Mouse (Mus musculus): Measurements from ENCODE around the gene Bsdc1. TPM values are rescaled to one million over a fixed set of nuclear protein-coding genes. Genes with fewer than 3 reads are reported as not detected.

The Bsdc1 gene
- 21.6 and 22.5 TPM in 2 replicates for polyA plus RNA-seq (2014; fragmentation: Nextera tagmentation; extraction: Ambion mirVana)

- under 1% methylated on average over 45 of the region's 46 CpGs for WGBS
- Histone ChIP-seq H3K4me3 (ENCODE audit: low read depth, low read length) (peak within 1 kb of the TSS; percentile 80), H3K27me3 (replicated peaks; ENCODE audit: control insufficient read depth, insufficient read depth, low read length) (no peaks in the 10 kb centered on the region), H3K9me3 (ENCODE audit: control insufficient read depth, low read length) (no peaks in the 10 kb centered on the region), H3K9ac (ENCODE audit: low read depth, low read length) (peak within 1 kb of the TSS; percentile 76), H3K27ac (ENCODE audit: low read depth, low read length) (peak within 1 kb of the TSS; percentile 80), H3K4me2 (peak within 1 kb of the TSS; percentile 92), H3K4me1 (replicated peaks; ENCODE audit: control insufficient read depth, insufficient read depth, low read length) (peaks cover 25% of the 10 kb centered on the region), H3K36me3 (ENCODE audit: control insufficient read depth, insufficient read depth, low read length) (peaks cover 13% of the 10 kb centered on the region)
- ATAC-seq (replicated peaks; ENCODE audit: low FRiP score) (peak; percentile 98), DNase-seq (ENCODE audit: low spot score) (peak; percentile 99)
Measured at GRCm38 (mm10) chr4:129461183-129461960, at the start of gene Bsdc1. Gene Bsdc1 (plus strand): TSS chr4:129461581.

GRCm38 (mm10) chr4:129415892-129416291 lies 45.5 kb upstream of the Bsdc1 start:
- peaks cover 10% of the 10 kb centered on the region for H3K4me1 ChIP-seq (replicated peaks; ENCODE audit: control insufficient read depth, insufficient read depth, low read length)
- no peak overlapping the region for H3K9ac ChIP-seq (ENCODE audit: low read depth, low read length)
- ATAC-seq (replicated peaks; ENCODE audit: low FRiP score) (no peak), DNase-seq (ENCODE audit: low spot score) (no peak)
- no peaks in the 10 kb centered on the region for H3K27me3 ChIP-seq (replicated peaks; ENCODE audit: control insufficient read depth, insufficient read depth, low read length)
- H3K4me3 ChIP-seq (ENCODE audit: low read depth, low read length): no peak overlapping the region
- H3K9me3 ChIP-seq (ENCODE audit: control insufficient read depth, low read length): peaks cover 3% of the 10 kb centered on the region; the same call in 1 of the 2 replicates
- 89% methylated on average over 5 of the region's 5 CpGs for WGBS
- H3K4me2 ChIP-seq: no peak overlapping the region
- peak overlapping the region; percentile 85 for H3K27ac ChIP-seq (ENCODE audit: low read depth, low read length)
- 0 out of 2 replicates have a peak, but pooled peaks cover 2% of the 10 kb centered on the region for H3K36me3 ChIP-seq (ENCODE audit: control insufficient read depth, insufficient read depth, low read length)

- 0 out of 2 replicates have a peak, but pooled peaks cover 2% of the 10 kb centered on the region for H3K36me3 ChIP-seq (ENCODE audit: control insufficient read depth, insufficient read depth, low read length)
- no peaks in the 10 kb centered on the region for H3K27me3 ChIP-seq (replicated peaks; ENCODE audit: control insufficient read depth, insufficient read depth, low read length)
- peaks cover 10% of the 10 kb centered on the region for H3K4me1 ChIP-seq (replicated peaks; ENCODE audit: control insufficient read depth, insufficient read depth, low read length)
- no peak overlapping the region; the same call in 1 of the 2 replicates for H3K4me2 ChIP-seq
- no peak overlapping the region for H3K9ac ChIP-seq (ENCODE audit: low read depth, low read length)
- ATAC-seq (replicated peaks; ENCODE audit: low FRiP score) (peak; percentile 93), DNase-seq (ENCODE audit: low spot score) (no peak)
- peak overlapping the region; percentile 85 for H3K27ac ChIP-seq (ENCODE audit: low read depth, low read length)
- 14% methylated on average over 5 of the region's 5 CpGs for WGBS
- peaks cover 3% of the 10 kb centered on the region; the same call in 1 of the 2 replicates for H3K9me3 ChIP-seq (ENCODE audit: control insufficient read depth, low read length)
- H3K4me3 ChIP-seq (ENCODE audit: low read depth, low read length): no peak overlapping the region
Measured at GRCm38 (mm10) chr4:129416478-129416877, 44.9 kb upstream of the Bsdc1 start.

- H3K36me3 ChIP-seq (ENCODE audit: control insufficient read depth, insufficient read depth, low read length): 0 out of 2 replicates have a peak, but pooled peaks cover 2% of the 10 kb centered on the region
- H3K9me3 ChIP-seq (ENCODE audit: control insufficient read depth, low read length): peaks cover 3% of the 10 kb centered on the region; the same call in 1 of the 2 replicates
- peaks cover 10% of the 10 kb centered on the region for H3K4me1 ChIP-seq (replicated peaks; ENCODE audit: control insufficient read depth, insufficient read depth, low read length)
- H3K4me3 ChIP-seq (ENCODE audit: low read depth, low read length): no peak overlapping the region
- no peak overlapping the region for H3K9ac ChIP-seq (ENCODE audit: low read depth, low read length)
- no peak overlapping the region for H3K4me2 ChIP-seq
- no peak for ATAC-seq (replicated peaks; ENCODE audit: low FRiP score)
- no peak overlapping the region; the same call in 1 of the 2 replicates for H3K27ac ChIP-seq (ENCODE audit: low read depth, low read length)
- 76% methylated on average over 5 of the region's 5 CpGs for WGBS
- H3K27me3 ChIP-seq (replicated peaks; ENCODE audit: control insufficient read depth, insufficient read depth, low read length): no peaks in the 10 kb centered on the region
- no peak for DNase-seq (ENCODE audit: low spot score)
Measured at GRCm38 (mm10) chr4:129418321-129418720, 43.1 kb upstream of the Bsdc1 start.

- peak within 1 kb of the TSS; percentile 58 for H3K4me2 ChIP-seq
- DNase-seq (ENCODE audit: low spot score) (no peak), ATAC-seq (replicated peaks; ENCODE audit: low FRiP score) (peak; percentile 49; the same call in 1 of the 2 replicates)
- H3K9ac ChIP-seq (ENCODE audit: low read depth, low read length): 0 out of 2 replicates have a peak within 1 kb of the TSS, but pooled peaks have one; percentile 4
- no peaks in the 10 kb centered on the region for H3K36me3 ChIP-seq (ENCODE audit: control insufficient read depth, insufficient read depth, low read length)
- H3K27ac ChIP-seq (ENCODE audit: low read depth, low read length): no peak within 1 kb of the TSS
- peaks cover 40% of the 10 kb centered on the region for H3K27me3 ChIP-seq (replicated peaks; ENCODE audit: control insufficient read depth, insufficient read depth, low read length)
- no peaks in the 10 kb centered on the region for H3K9me3 ChIP-seq (ENCODE audit: control insufficient read depth, low read length)
- peak within 1 kb of the TSS; percentile 45 for H3K4me3 ChIP-seq (ENCODE audit: low read depth, low read length)
- 0 out of 2 replicates have a peak, but pooled peaks cover 5% of the 10 kb centered on the region for H3K4me1 ChIP-seq (replicated peaks; ENCODE audit: control insufficient read depth, insufficient read depth, low read length)
- 7% methylated on average over 33 of the region's 33 CpGs for WGBS
Measured at GRCm38 (mm10) chr4:129440340-129441063, 20.9 kb upstream of the Bsdc1 start, which contains the start of gene Zbtb8b. Gene Zbtb8b (minus strand): TSS chr4:129440853.

GRCm38 (mm10) chr4:129441145-129441544 lies 20.2 kb upstream of the Bsdc1 start:
- Histone ChIP-seq H3K27me3 (replicated peaks; ENCODE audit: control insufficient read depth, insufficient read depth, low read length) (peaks cover 40% of the 10 kb centered on the region), H3K4me1 (replicated peaks; ENCODE audit: control insufficient read depth, insufficient read depth, low read length) (0 out of 2 replicates have a peak, but pooled peaks cover 6% of the 10 kb centered on the region), H3K9ac (ENCODE audit: low read depth, low read length) (no peak overlapping the region), H3K4me2 (peak overlapping the region; percentile 58; the same call in 1 of the 2 replicates), H3K27ac (ENCODE audit: low read depth, low read length) (no peak overlapping the region), H3K9me3 (ENCODE audit: control insufficient read depth, low read length) (no peaks in the 10 kb centered on the region), H3K36me3 (ENCODE audit: control insufficient read depth, insufficient read depth, low read length) (no peaks in the 10 kb centered on the region), H3K4me3 (ENCODE audit: low read depth, low read length) (no peak overlapping the region)
- DNase-seq (ENCODE audit: low spot score) (no peak), ATAC-seq (replicated peaks; ENCODE audit: low FRiP score) (no peak)
- 41% methylated on average over 6 of the region's 6 CpGs for WGBS

- no peak overlapping the region for H3K4me3 ChIP-seq (ENCODE audit: low read depth, low read length)
- DNase-seq (ENCODE audit: low spot score) (no peak), ATAC-seq (replicated peaks; ENCODE audit: low FRiP score) (no peak)
- H3K4me2 ChIP-seq: no peak overlapping the region
- peaks cover 7% of the 10 kb centered on the region for H3K27me3 ChIP-seq (replicated peaks; ENCODE audit: control insufficient read depth, insufficient read depth, low read length)
- no peak overlapping the region for H3K27ac ChIP-seq (ENCODE audit: low read depth, low read length)
- H3K9me3 ChIP-seq (ENCODE audit: control insufficient read depth, low read length): no peaks in the 10 kb centered on the region
- H3K4me1 ChIP-seq (replicated peaks; ENCODE audit: control insufficient read depth, insufficient read depth, low read length): peaks cover 10% of the 10 kb centered on the region
- H3K36me3 ChIP-seq (ENCODE audit: control insufficient read depth, insufficient read depth, low read length): no peaks in the 10 kb centered on the region
- WGBS: 56% methylated on average over 8 of the region's 8 CpGs
- no peak overlapping the region for H3K9ac ChIP-seq (ENCODE audit: low read depth, low read length)
Measured at GRCm38 (mm10) chr4:129447360-129447759, 14.0 kb upstream of the Bsdc1 start.

- H3K27ac ChIP-seq (ENCODE audit: low read depth, low read length): no peak overlapping the region
Measured at GRCm38 (mm10) chr4:129447778-129448563, 13.4 kb upstream of the Bsdc1 start.

More at GRCm38 (mm10) chr4:129447778-129448563, 13.4 kb upstream of the Bsdc1 start:
- H3K4me3 ChIP-seq (ENCODE audit: low read depth, low read length): no peak overlapping the region
- H3K27me3 ChIP-seq (replicated peaks; ENCODE audit: control insufficient read depth, insufficient read depth, low read length): peaks cover under 1% of the 10 kb centered on the region; the same call in 1 of the 2 replicates
- 71% methylated on average over 11 of the region's 11 CpGs for WGBS
- ATAC-seq (replicated peaks; ENCODE audit: low FRiP score): no peak
- H3K9ac ChIP-seq (ENCODE audit: low read depth, low read length): no peak overlapping the region
- DNase-seq (ENCODE audit: low spot score): no peak
- H3K9me3 ChIP-seq (ENCODE audit: control insufficient read depth, low read length): no peaks in the 10 kb centered on the region
- no peaks in the 10 kb centered on the region for H3K36me3 ChIP-seq (ENCODE audit: control insufficient read depth, insufficient read depth, low read length)
- H3K4me2 ChIP-seq: no peak overlapping the region
- peaks cover 10% of the 10 kb centered on the region for H3K4me1 ChIP-seq (replicated peaks; ENCODE audit: control insufficient read depth, insufficient read depth, low read length)
